Mouse (Mus musculus) hindbrain, embryonic 10.5 days (tissue): ENCODE results near the gene Mcm8. TPM values are rescaled to one million over a fixed set of nuclear protein-coding genes. Genes with fewer than 3 reads are reported as not detected.

ENCODE experiments used
- DNase-seq: peaks from one replicate; pipeline ENCODE4 v3.0.0-alpha.2; 2017; ENCODE audit warnings: low spot score
- H3K27ac ChIP-seq: fragments of 300-500 bp; sonication (generic); 2 replicates; pipeline ENCODE4 v1.5.1; 2016; ENCODE audit warnings: mild to moderate bottlenecking, moderate library complexity
- H3K27me3 ChIP-seq: fragments of 300-500 bp; sonication (generic); 2 replicates; pipeline ENCODE4 v1.6.1; 2016; ENCODE audit warnings: mild to moderate bottlenecking; ENCODE audit not compliant: poor library complexity, insufficient read depth, severe bottlenecking
- H3K36me3 ChIP-seq: fragments of 300-500 bp; sonication (generic); 2 replicates; pipeline ENCODE4 v1.6.1; 2016; ENCODE audit warnings: mild to moderate bottlenecking, moderate library complexity
- H3K4me1 ChIP-seq: fragments of 300-500 bp; sonication (generic); replicated peaks from 2 replicates; pipeline ENCODE4 v1.6.1; 2016; ENCODE audit warnings: mild to moderate bottlenecking
- H3K4me3 ChIP-seq: fragments of 300-500 bp; sonication (generic); 2 replicates; pipeline ENCODE4 v1.5.1; 2016; ENCODE audit warnings: mild to moderate bottlenecking, moderate library complexity
- H3K9me3 ChIP-seq: fragments of 300-500 bp; sonication (generic); 2 replicates; pipeline ENCODE4 v1.6.1; 2016; ENCODE audit warnings: mild to moderate bottlenecking, moderate library complexity
- WGBS: fragments of 180-500 bp; shearing (Covaris S2); methylation state at CpG from one replicate; pipeline ENCODE4 v1.1.7; 2016; 5-methylcytosine and 5-hydroxymethylcytosine counted together
- polyA plus RNA-seq: library from polyadenylated mRNA; unstranded; fragments of >200 nt; fragmentation: Nextera tagmentation; extraction: Ambion mirVana; gene quantifications from 2 replicates; pipeline ENCODE4 v1.2.1, GENCODE M21; 2016

The Mcm8 gene
- polyA plus RNA-seq, 1 experiment from 2014 or later, result 19.8 TPM

- H3K9me3 ChIP-seq, result no peaks in the 10 kb centered on the region
- no peak for DNase-seq
- 94% methylated on average over 6 of the region's 6 CpGs for WGBS
- H3K4me3 ChIP-seq, result no peak overlapping the region
- H3K27ac ChIP-seq, result no peak overlapping the region
- no peaks in the 10 kb centered on the region for H3K27me3 ChIP-seq
- peaks cover 19% of the 10 kb centered on the region for H3K4me1 ChIP-seq
- peaks cover 43% of the 10 kb centered on the region for H3K36me3 ChIP-seq
Observed at GRCm38 (mm10) chr2:132849141-132849540, 33.2 kb downstream of the Mcm8 start.

GRCm38 (mm10) chr2:132853051-132853450 lies 37.1 kb downstream of the Mcm8 start:
- Histone ChIP-seq H3K9me3 (no peaks in the 10 kb centered on the region), H3K36me3 (peaks cover 58% of the 10 kb centered on the region), H3K4me1 (peaks cover 4% of the 10 kb centered on the region), H3K4me3 (no peak overlapping the region), H3K27ac (no peak overlapping the region), H3K27me3 (no peaks in the 10 kb centered on the region)
- WGBS, result 90% methylated on average over 1 of the region's 1 CpGs
- no peak for DNase-seq

DNA sequence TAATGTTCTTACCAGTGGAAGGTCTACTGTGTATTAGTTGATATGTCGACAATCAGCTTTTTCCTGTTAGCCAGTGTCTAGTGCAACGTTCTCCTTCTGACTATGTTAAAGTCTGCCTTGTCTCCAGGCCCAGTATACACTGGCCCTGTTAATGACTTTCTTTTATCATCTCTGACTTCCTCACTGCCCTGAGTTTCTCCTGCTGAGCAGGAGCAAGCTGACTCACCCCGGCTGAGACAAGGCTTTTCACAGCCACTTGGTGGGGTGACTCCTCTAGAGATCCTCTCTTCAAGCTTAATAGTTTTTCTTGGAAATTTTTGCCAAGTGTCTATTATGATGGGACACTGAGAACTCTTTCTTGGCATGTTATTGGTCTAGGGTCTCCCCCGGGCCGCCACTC lies 40.4 kb downstream of the Mcm8 start:
- DNase-seq, result no peak
- H3K36me3 ChIP-seq, result peaks cover 44% of the 10 kb centered on the region
- no peaks in the 10 kb centered on the region for H3K9me3 ChIP-seq
- 83% methylated on average over 5 of the region's 5 CpGs for WGBS
- no peaks in the 10 kb centered on the region for H3K4me1 ChIP-seq
- H3K4me3 ChIP-seq, result no peak overlapping the region
- no peak overlapping the region for H3K27ac ChIP-seq
- no peaks in the 10 kb centered on the region for H3K27me3 ChIP-seq

DNA sequence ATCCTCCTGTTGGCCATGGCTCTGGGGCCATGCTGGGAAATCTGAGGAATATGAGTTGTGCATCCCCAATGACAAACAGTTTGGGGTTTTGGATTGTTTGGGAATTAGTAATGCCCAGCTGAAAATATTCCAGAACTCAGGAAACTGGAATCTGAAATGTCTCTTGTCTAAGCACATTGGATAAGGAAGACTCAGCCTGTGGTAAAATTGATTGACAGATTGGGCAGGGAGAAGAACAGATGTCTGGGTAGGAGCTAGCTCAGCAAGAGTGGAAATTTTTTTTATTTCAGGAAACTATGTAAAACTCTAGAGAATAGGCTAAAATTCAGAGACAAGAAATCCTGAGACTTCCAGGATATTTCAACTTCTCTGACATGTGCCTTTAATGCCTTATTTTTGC lies 44.5 kb downstream of the Mcm8 start:
- no peak for DNase-seq
- no peaks in the 10 kb centered on the region for H3K4me1 ChIP-seq
- no peak overlapping the region for H3K27ac ChIP-seq
- no peaks in the 10 kb centered on the region for H3K9me3 ChIP-seq
- no peaks in the 10 kb centered on the region for H3K27me3 ChIP-seq
- peaks cover 32% of the 10 kb centered on the region for H3K36me3 ChIP-seq
- no peak overlapping the region for H3K4me3 ChIP-seq

DNA sequence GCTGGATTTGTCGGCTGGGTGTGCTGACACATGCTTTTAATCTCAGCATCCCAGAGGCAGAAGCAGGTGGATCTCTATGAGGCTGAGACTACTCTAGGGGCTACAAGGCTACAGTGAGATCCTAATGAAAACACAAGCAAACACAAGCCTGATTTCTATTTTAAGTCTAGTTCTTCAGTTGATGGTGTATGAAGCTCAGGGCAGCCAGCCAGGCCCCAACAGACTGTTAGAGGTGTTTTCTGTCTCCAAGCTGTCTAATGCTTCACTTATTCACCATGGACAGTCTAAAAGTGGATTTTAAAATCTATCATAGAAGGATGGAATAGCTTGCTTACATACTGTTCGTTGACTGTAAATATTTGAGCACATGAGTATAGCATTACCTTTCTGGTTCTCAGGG lies 45.5 kb downstream of the Mcm8 start:
- no peaks in the 10 kb centered on the region for H3K4me1 ChIP-seq
- no peak overlapping the region for H3K27ac ChIP-seq
- H3K4me3 ChIP-seq, result no peak overlapping the region
- 96% methylated on average over 2 of the region's 2 CpGs for WGBS
- DNase-seq, result no peak
- no peaks in the 10 kb centered on the region for H3K9me3 ChIP-seq
- peaks cover 33% of the 10 kb centered on the region for H3K36me3 ChIP-seq
- H3K27me3 ChIP-seq, result no peaks in the 10 kb centered on the region

DNA sequence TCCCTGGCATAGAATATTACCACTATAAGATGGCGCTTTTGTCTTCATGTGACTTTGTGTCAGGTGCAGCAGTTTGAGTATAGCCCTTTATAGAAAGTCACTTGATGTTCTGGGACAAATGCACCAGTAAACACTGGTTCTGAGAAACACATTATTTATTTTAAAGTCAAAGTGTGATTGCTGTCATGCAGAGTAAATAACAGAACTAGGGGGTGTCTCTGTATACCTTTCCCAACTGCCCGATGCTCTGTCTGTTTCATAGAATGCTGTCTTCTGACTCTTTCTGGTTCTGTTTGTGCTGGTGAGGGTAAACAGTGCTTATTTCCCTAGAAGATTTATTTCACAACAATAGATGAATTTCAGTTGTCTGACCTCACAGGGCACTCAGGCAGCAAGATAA lies 47.4 kb downstream of the Mcm8 start:
- 96% methylated on average over 2 of the region's 2 CpGs for WGBS
- H3K4me1 ChIP-seq, result no peaks in the 10 kb centered on the region
- DNase-seq, result no peak

DNA sequence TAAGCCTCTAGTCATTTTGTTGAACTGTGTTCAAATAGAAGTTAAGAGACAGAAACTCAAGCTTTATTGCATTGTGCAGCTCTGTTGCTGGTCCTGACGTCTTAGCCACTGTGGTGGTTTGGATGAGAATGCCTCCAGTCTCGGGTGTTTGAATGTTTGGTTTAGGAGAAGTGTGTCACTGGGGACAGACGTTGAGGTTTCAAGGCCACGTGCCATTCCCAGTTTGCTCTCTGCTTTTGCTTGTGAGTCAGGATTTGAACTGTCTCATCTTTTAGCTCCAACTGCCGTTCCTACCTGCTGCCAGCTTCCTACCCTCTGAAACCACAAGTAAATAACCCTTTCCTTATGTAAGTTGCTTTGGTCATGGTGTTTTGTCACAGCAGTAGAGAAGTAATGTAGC lies 51.6 kb downstream of the Mcm8 start:
- WGBS, result 82% methylated on average over 5 of the region's 5 CpGs
- no peak for DNase-seq

More for the DNA sequence above, 47.4 kb downstream of the Mcm8 start:
- Histone ChIP-seq H3K9me3 (no peaks in the 10 kb centered on the region), H3K36me3 (peaks cover 35% of the 10 kb centered on the region), H3K27me3 (no peaks in the 10 kb centered on the region), H3K4me3 (no peak overlapping the region), H3K27ac (no peak overlapping the region)

DNA sequence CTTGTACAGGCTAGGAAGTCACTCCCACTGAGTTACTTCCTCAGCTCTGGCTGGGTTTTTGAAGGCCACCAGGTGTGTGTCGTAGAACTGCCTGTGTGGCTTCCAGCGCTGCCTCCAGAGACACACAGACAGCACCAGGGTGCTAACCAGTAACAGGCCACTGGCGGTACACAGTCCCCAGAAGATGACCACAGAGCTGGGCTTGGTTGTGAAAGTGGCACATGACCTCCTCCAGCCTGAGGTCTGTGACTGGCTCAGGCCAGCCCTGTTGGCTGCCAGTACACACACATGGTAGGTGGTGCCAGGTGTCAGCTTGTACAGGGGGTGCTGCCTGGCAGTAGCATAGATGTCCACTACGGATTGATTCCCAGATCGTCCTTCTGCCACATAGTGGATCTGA lies 53.7 kb downstream of the Mcm8 start:
- peaks cover 20% of the 10 kb centered on the region for H3K36me3 ChIP-seq
- H3K4me1 ChIP-seq, result no peaks in the 10 kb centered on the region
- WGBS, result 92% methylated on average over 5 of the region's 5 CpGs
- no peak overlapping the region for H3K27ac ChIP-seq
- H3K27me3 ChIP-seq, result no peaks in the 10 kb centered on the region
- H3K9me3 ChIP-seq, result no peaks in the 10 kb centered on the region
- H3K4me3 ChIP-seq, result no peak overlapping the region
- DNase-seq, result no peak

More for the DNA sequence above, 51.6 kb downstream of the Mcm8 start:
- Histone ChIP-seq H3K4me3 (no peak overlapping the region), H3K36me3 (peaks cover 29% of the 10 kb centered on the region), H3K4me1 (no peaks in the 10 kb centered on the region), H3K27me3 (no peaks in the 10 kb centered on the region), H3K27ac (no peak overlapping the region), H3K9me3 (no peaks in the 10 kb centered on the region)

GRCm38 (mm10) chr2:132870286-132870685 lies 54.3 kb downstream of the Mcm8 start:
- no peak overlapping the region for H3K4me3 ChIP-seq
- no peak for DNase-seq
- H3K9me3 ChIP-seq, result no peaks in the 10 kb centered on the region
- no peaks in the 10 kb centered on the region for H3K4me1 ChIP-seq
- H3K27ac ChIP-seq, result no peak overlapping the region
- WGBS, result 78% methylated on average over 4 of the region's 4 CpGs
- H3K27me3 ChIP-seq, result no peaks in the 10 kb centered on the region
- H3K36me3 ChIP-seq, result peaks cover 16% of the 10 kb centered on the region

DNA sequence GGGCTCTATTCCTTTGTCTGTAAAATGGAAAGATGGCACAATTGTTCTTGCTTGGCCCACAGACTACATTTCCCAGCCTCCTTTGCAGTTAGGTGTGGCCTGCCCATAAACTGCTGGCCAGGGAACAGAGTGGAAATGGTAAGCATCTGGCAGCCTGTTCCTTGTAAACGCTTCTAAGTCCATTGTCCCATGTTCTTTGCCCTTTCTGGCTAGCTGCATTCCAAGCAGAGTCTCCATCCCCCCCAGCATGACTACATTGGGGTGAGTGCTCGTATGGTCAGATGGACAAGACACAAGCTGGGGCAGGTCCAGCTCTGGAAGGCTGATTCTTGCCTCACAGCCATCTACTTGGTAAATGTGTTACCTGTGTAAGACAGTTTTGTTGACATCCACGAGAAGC lies 55.7 kb downstream of the Mcm8 start:
- Histone ChIP-seq H3K36me3 (peaks cover 9% of the 10 kb centered on the region), H3K9me3 (no peaks in the 10 kb centered on the region), H3K27ac (no peak overlapping the region), H3K4me1 (no peaks in the 10 kb centered on the region), H3K4me3 (no peak overlapping the region), H3K27me3 (no peaks in the 10 kb centered on the region)
- 75% methylated on average over 3 of the region's 3 CpGs for WGBS
- DNase-seq, result no peak

- Histone ChIP-seq H3K4me3 (no peak overlapping the region), H3K9me3 (no peaks in the 10 kb centered on the region), H3K36me3 (no peaks in the 10 kb centered on the region), H3K27me3 (peaks cover 19% of the 10 kb centered on the region), H3K27ac (no peak overlapping the region), H3K4me1 (peaks cover 5% of the 10 kb centered on the region; the same call in 1 of the 2 replicates)
- WGBS, result 88% methylated on average over 10 of the region's 10 CpGs
- no peak for DNase-seq
Observed at GRCm38 (mm10) chr2:132873657-132874326, 57.9 kb downstream of the Mcm8 start.

GRCm38 (mm10) chr2:132876991-132877390 lies 61.0 kb downstream of the Mcm8 start:
- Histone ChIP-seq H3K36me3 (no peaks in the 10 kb centered on the region), H3K9me3 (no peaks in the 10 kb centered on the region), H3K27me3 (peaks cover 50% of the 10 kb centered on the region), H3K4me3 (no peak overlapping the region), H3K27ac (no peak overlapping the region), H3K4me1 (peaks cover 33% of the 10 kb centered on the region)
- no peak for DNase-seq
- 64% methylated on average over 1 of the region's 1 CpGs for WGBS

DNA sequence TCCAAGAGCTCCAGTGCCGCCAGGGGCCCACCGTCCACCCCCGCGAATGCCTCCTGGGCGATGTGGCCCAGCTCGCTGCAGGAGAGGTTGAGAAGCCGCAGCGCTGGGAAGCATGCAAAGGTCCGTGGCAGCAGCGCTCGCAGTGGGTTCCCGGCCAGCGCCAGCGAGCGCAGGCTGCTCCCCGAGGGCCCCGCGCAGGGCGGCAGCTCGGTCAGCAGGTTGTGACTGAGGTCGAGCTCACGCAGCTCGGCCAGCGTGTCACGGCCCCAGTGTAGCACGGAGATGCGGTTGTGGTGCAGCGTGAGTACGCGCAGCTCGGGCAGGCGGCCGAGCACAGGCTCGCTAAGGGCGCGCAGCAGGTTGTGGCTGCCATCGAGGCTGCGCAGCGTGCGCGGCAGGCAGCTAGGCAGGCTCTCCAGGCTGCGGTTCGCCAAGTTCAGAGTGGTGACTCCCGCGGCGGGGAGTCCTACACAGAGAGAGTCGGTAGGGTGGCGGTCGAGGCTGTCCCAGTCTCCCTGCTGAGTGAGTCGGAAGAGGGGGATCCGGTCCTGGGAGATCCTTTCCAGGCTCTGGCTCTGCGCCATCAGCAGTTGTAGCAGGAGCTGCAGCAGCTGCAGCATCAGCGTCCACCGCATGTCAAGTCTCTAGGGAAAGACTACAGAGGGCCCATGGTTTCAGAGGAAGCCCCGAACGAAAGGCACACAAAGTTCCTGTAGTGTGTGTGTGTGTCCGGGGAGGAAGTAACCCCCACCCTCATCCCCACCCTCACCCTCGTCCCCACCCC lies 63.5 kb downstream of the Mcm8 start:
- Histone ChIP-seq H3K36me3 (no peaks in the 10 kb centered on the region), H3K4me1 (peaks cover 33% of the 10 kb centered on the region), H3K27ac (peak overlapping the region; percentile 59; the same call in 1 of the 2 replicates), H3K27me3 (peaks cover 50% of the 10 kb centered on the region), H3K9me3 (no peaks in the 10 kb centered on the region), H3K4me3 (peak overlapping the region; percentile 68)
- under 1% methylated on average over 58 of the region's 58 CpGs for WGBS
- peak; percentile 62 for DNase-seq
